8 mouse cellular contexts compared by ENCODE assay signal in the genomic region with DNA sequence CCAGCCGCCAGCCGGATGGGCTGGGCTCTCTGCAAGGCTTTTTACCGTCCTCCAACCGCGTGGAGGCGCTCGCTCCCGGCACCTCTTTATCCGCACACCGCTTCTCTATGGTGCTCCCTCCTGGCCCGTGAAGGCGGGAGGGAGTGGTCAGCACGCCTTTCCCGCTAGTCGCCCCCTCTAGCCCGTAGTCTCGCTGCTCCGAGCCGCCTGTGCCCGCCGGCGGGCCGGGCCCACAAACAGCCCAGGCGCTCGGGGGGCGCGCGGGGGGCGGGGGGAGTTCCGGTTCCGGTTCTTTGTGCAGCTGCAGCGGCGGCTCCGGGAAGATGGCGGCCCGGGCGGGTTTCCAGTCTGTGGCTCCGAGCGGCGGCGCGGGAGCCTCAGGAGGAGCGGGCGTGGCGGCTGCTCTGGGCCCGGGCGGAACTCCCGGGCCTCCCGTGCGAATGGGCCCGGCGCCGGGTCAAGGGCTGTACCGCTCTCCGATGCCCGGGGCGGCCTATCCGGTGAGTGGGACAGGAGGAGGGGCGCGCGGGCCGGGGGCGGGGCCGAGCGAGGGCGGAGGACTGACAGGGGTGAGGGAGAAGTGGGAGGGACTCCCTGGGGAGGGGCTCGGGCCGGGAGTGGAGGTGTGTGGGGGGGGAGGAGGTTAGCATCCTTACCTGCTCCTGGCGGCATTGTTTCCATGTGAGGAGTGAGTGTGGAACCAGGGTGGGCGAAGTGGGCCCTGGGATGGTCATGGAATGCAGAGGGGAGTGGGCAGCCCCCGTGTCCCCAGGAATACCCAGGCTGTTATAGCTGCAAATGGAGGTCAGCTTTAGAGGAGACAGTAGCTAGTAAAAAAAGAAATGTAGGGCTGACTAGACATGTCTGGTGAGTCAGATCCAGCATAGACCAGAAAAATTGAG. TPM values are rescaled to one million over a fixed set of nuclear protein-coding genes. Genes with fewer than 3 reads are reported as not detected.
A peak's percentile ranks its signal among the peaks of the same experiment; 100 is the strongest.
DNase-seq lines count a peak whose midpoint lies in the region; ATAC-seq and TF ChIP-seq lines count a peak whose summit lies in the region.

TSS of gene Smarcd1 (plus strand) at position 131 of the 902 bp plus-strand sequence.

- peak; percentile 95 for DNase-seq in 3T3-L1 (ENCODE audit: low read depth, low spot score)
- peak; percentile 87 to 95 for DNase-seq in adrenal gland, postnatal 4 days (ENCODE audit: low spot score in 2 of 2)
- DNase-seq in embryonic facial prominence, embryonic 14.5 days (ENCODE audit: low spot score), result peak; percentile 98
- peak; percentile 94 for DNase-seq in heart, adult 8-10 months (ENCODE audit: low spot score)
- DNase-seq in kidney, adult 9 months, result peak; percentile 94
- DNase-seq in limb, embryonic 14.5 days (ENCODE audit: low spot score), result peak; percentile 93
- peak; percentile 98 for DNase-seq in midbrain, postnatal 0 days (ENCODE audit: low spot score)
- DNase-seq in spleen, postnatal 14 days (ENCODE audit: low spot score in 2 of 2), result peak; percentile 93 to 95

- WGBS in embryonic facial prominence, embryonic 14.5 days, result under 1% methylated on average over 37 of the region's 71 CpGs
- WGBS in limb, embryonic 14.5 days, result under 1% methylated on average over 62 of the region's 71 CpGs
- under 1% methylated on average over 65 of the region's 71 CpGs for WGBS in midbrain, postnatal 0 days

- H3K4me2 ChIP-seq in embryonic facial prominence, embryonic 14.5 days (ENCODE audit: low read depth, low read length), result peak within 1 kb of the TSS; percentile 80
- peak within 1 kb of the TSS; percentile 78 for H3K4me2 ChIP-seq in limb, embryonic 14.5 days (replicated peaks; ENCODE audit: low read depth, low read length, severe bottlenecking)
- H3K4me2 ChIP-seq in midbrain, postnatal 0 days (ENCODE audit: low read depth, low read length, poor library complexity, severe bottlenecking), result peak within 1 kb of the TSS; percentile 84

- peaks cover 15% of the 10 kb centered on the region for H3K4me1 ChIP-seq in embryonic facial prominence, embryonic 14.5 days (ENCODE audit: control insufficient read depth, insufficient read depth, low read length)
- peaks cover 19% of the 10 kb centered on the region for H3K4me1 ChIP-seq in limb, embryonic 14.5 days (ENCODE audit: control insufficient read depth, insufficient read depth, low read length)
- peaks cover 15% of the 10 kb centered on the region for H3K4me1 ChIP-seq in midbrain, postnatal 0 days (ENCODE audit: insufficient read depth, low read length)

- H3K36me3 ChIP-seq in embryonic facial prominence, embryonic 14.5 days (ENCODE audit: control insufficient read depth, insufficient read depth, low read length), result peaks cover 35% of the 10 kb centered on the region
- peaks cover 34% of the 10 kb centered on the region for H3K36me3 ChIP-seq in limb, embryonic 14.5 days (ENCODE audit: control insufficient read depth, insufficient read depth, low read length)
- peaks cover 34% of the 10 kb centered on the region for H3K36me3 ChIP-seq in midbrain, postnatal 0 days (ENCODE audit: insufficient read depth, low read length)

- TF ChIP-seq CTCF in midbrain, postnatal 0 days (IDR thresholded peaks at IDR 0.05), result peak; percentile 92

- H3K27me3 ChIP-seq in embryonic facial prominence, embryonic 14.5 days (replicated peaks; ENCODE audit: control insufficient read depth, insufficient read depth, low read length), result no peaks in the 10 kb centered on the region
- no peaks in the 10 kb centered on the region for H3K27me3 ChIP-seq in limb, embryonic 14.5 days (ENCODE audit: control insufficient read depth, insufficient read depth, low read length)
- no peaks in the 10 kb centered on the region for H3K27me3 ChIP-seq in midbrain, postnatal 0 days (ENCODE audit: insufficient read depth, low read length)

- peak; percentile 97 for ATAC-seq in embryonic facial prominence, embryonic 14.5 days (ENCODE audit: low read depth)
- peak; percentile 97 for ATAC-seq in limb, embryonic 14.5 days (ENCODE audit: low FRiP score, low read depth)
- peak; percentile 95 for ATAC-seq in midbrain, postnatal 0 days (ENCODE audit: low FRiP score)

- TF ChIP-seq POLR2A in limb, embryonic 14.5 days (IDR thresholded peaks at IDR 0.05; ENCODE audit: borderline replicate concordance, extremely low read depth, insufficient read depth, insufficient read length), result 0 out of 2 replicates have a peak, but pooled peaks have one; percentile 50

- H3K9ac ChIP-seq in embryonic facial prominence, embryonic 14.5 days (ENCODE audit: low read depth, low read length), result peak within 1 kb of the TSS; percentile 92
- H3K9ac ChIP-seq in limb, embryonic 14.5 days (ENCODE audit: low read depth, low read length, severe bottlenecking), result peak within 1 kb of the TSS; percentile 99
- peak within 1 kb of the TSS; percentile 98 for H3K9ac ChIP-seq in midbrain, postnatal 0 days (replicated peaks; ENCODE audit: low read length, poor library complexity, severe bottlenecking)

- peak within 1 kb of the TSS; percentile 96 for H3K27ac ChIP-seq in embryonic facial prominence, embryonic 14.5 days (replicated peaks; ENCODE audit: low read depth, low read length)
- peak within 1 kb of the TSS; percentile 97 for H3K27ac ChIP-seq in limb, embryonic 14.5 days (replicated peaks; ENCODE audit: low read depth, low read length)
- peak within 1 kb of the TSS; percentile 96 for H3K27ac ChIP-seq in midbrain, postnatal 0 days (ENCODE audit: low read depth, low read length)

- no peaks in the 10 kb centered on the region for H3K9me3 ChIP-seq in embryonic facial prominence, embryonic 14.5 days (ENCODE audit: control insufficient read depth, low read length)
- no peaks in the 10 kb centered on the region for H3K9me3 ChIP-seq in limb, embryonic 14.5 days (ENCODE audit: control insufficient read depth, low read length)
- no peaks in the 10 kb centered on the region for H3K9me3 ChIP-seq in midbrain, postnatal 0 days (ENCODE audit: low read length)

- peak within 1 kb of the TSS; percentile 66 for H3K4me3 ChIP-seq in embryonic facial prominence, embryonic 14.5 days (ENCODE audit: low read depth, low read length)
- peak within 1 kb of the TSS; percentile 86 for H3K4me3 ChIP-seq in limb, embryonic 14.5 days (replicated peaks; ENCODE audit: low read length)
- peak within 1 kb of the TSS; percentile 93 for H3K4me3 ChIP-seq in midbrain, postnatal 0 days (ENCODE audit: low read depth, low read length)

RNA-seq across cellular contexts. Expression of gene Smarcd1, which starts in this region (rescaled TPM):
- 100 to 1,000 TPM in 1 of 2 experiments, 10 to 100 TPM in 1; 94.9 to 103 TPM for total RNA-seq in adrenal gland, postnatal 4 days (2021)
- 27.9 and 35.6 TPM in 2 replicates for polyA plus RNA-seq in embryonic facial prominence, embryonic 14.5 days (2014; fragmentation: Nextera tagmentation; extraction: Ambion mirVana)
- total RNA-seq in heart, adult 8-10 months (2022), result 10 to 100 TPM; 21.7 to 25.8 (median 24.5) TPM
- 77.1 and 93.5 TPM in 2 replicates for polyA plus RNA-seq in limb, embryonic 14.5 days (2012; rRNA removed)
- polyA plus RNA-seq in limb, embryonic 14.5 days (2014; fragmentation: Nextera tagmentation; extraction: Ambion mirVana), result 41.9 and 49.2 TPM in 2 replicates
- total RNA-seq in midbrain, postnatal 0 days (2014; rRNA removed), result 83.0 and 93.0 TPM in 2 replicates
- 77.7 and 92.2 TPM in 2 replicates for polyA plus RNA-seq in midbrain, postnatal 0 days (2015; fragmentation: Nextera tagmentation; extraction: Ambion mirVana)

Comparison
In these comparisons a context has a peak if more than half of its experiments do, and no peak if none do; other contexts are left out.
1. Peak in every context shown above with its lines: DNase-seq, ATAC-seq, H3K4me3 ChIP-seq and H3K27ac ChIP-seq.